ENCODE assay signal across 12 mouse cellular contexts in the genomic region with DNA sequence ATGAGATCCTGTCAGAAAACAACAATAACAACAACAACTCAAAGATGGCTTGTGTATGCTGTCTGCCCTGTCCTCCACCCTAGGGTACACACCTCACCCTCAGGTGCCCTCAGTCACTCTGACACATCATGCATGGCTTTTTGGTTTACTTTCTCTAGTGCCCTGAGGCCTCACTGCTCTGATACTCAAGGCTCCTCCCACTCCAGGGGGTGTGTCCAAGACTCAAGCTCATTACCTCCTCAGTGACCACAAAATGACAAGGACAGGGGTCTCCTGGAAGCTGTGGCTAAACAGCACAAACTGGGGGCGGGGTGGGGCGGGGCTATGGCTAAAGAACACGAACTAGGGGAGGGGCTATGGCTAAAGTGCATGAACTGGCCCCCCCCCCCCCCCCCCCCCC. TPM values are rescaled to one million over a fixed set of nuclear protein-coding genes. Genes with fewer than 3 reads are reported as not detected.
DNase-seq lines count a peak whose midpoint lies in the region; ATAC-seq and TF ChIP-seq lines count a peak whose summit lies in the region.
"Had no signal": no experiment of that assay in that cellular context is flagged by ENCODE, and none has a peak within 500 bp of the region (broad histone marks: within the 10 kb centered on the region; RNA-seq: fewer than 3 reads in every experiment).

No protein-coding gene starts in this region.

- no peak overlapping the region for H3K4me3 ChIP-seq in lung, postnatal 0 days (ENCODE audit: low read depth, low read length)
- no peak overlapping the region for H3K4me3 ChIP-seq in lung, adult 2 months (replicated peaks; ENCODE audit: extremely low read depth, low read depth, low read length)
- no peak overlapping the region for H3K4me3 ChIP-seq in liver, embryonic 12.5 days
- no peak overlapping the region for H3K4me3 ChIP-seq in hindbrain, embryonic 16.5 days (ENCODE audit: low read length)
- no peak overlapping the region for H3K4me3 ChIP-seq in limb, embryonic 10.5 days
- H3K4me3 ChIP-seq: embryonic facial prominence, embryonic 15.5 days had no signal

- no peaks in the 10 kb centered on the region for H3K27me3 ChIP-seq in lung, postnatal 0 days (replicated peaks; ENCODE audit: insufficient read depth, low read length)
- H3K27me3 ChIP-seq in liver, embryonic 12.5 days (replicated peaks) = no peaks in the 10 kb centered on the region
- no peaks in the 10 kb centered on the region for H3K27me3 ChIP-seq in hindbrain, embryonic 16.5 days (replicated peaks; ENCODE audit: control insufficient read depth, insufficient read depth, low read length)
- H3K27me3 ChIP-seq in limb, embryonic 10.5 days (ENCODE audit: low read depth, poor library complexity, severe bottlenecking) = no peaks in the 10 kb centered on the region
- H3K27me3 ChIP-seq: embryonic facial prominence, embryonic 15.5 days had no signal

- no peaks in the 10 kb centered on the region for H3K9me3 ChIP-seq in lung, postnatal 0 days (ENCODE audit: low read length)
- H3K9me3 ChIP-seq in liver, embryonic 12.5 days (replicated peaks) = no peaks in the 10 kb centered on the region
- no peaks in the 10 kb centered on the region for H3K9me3 ChIP-seq in hindbrain, embryonic 16.5 days (ENCODE audit: control insufficient read depth, low read length)
- no peaks in the 10 kb centered on the region for H3K9me3 ChIP-seq in limb, embryonic 10.5 days (replicated peaks)
- H3K9me3 ChIP-seq: embryonic facial prominence, embryonic 15.5 days had no signal

- DNase-seq in lung, postnatal 0 days (ENCODE audit: low spot score) = peak; percentile 49
- DNase-seq in lung, adult 2 months = no peak
- no peak for DNase-seq in neural tube, embryonic 10.5 days (ENCODE audit: extremely low spot score, low spot score)
- no peak for DNase-seq in limb, embryonic 10.5 days (ENCODE audit: low spot score)
- DNase-seq: cerebellum, postnatal 14 days; thymus, postnatal 14 days had no signal

- H3K4me1 ChIP-seq in lung, postnatal 0 days (ENCODE audit: insufficient read depth, low read depth, low read length) = peaks cover 6% of the 10 kb centered on the region; the same call in 1 of the 2 replicates
- H3K4me1 ChIP-seq in lung, adult 2 months (ENCODE audit: control insufficient read depth, insufficient read depth, low read length) = peaks cover 7% of the 10 kb centered on the region; the same call in 1 of the 2 replicates
- peaks cover 100% of the 10 kb centered on the region for H3K4me1 ChIP-seq in liver, embryonic 12.5 days
- peaks cover 17% of the 10 kb centered on the region for H3K4me1 ChIP-seq in hindbrain, embryonic 16.5 days (ENCODE audit: control insufficient read depth, insufficient read depth, low read depth, low read length)
- H3K4me1 ChIP-seq in limb, embryonic 10.5 days = peaks cover 40% of the 10 kb centered on the region
- H3K4me1 ChIP-seq: embryonic facial prominence, embryonic 15.5 days had no signal

- no peak overlapping the region for H3K9ac ChIP-seq in lung, postnatal 0 days (replicated peaks; ENCODE audit: low read depth)
- H3K9ac ChIP-seq in liver, embryonic 12.5 days = peak overlapping the region; percentile 61
- H3K9ac ChIP-seq in hindbrain, embryonic 16.5 days (ENCODE audit: low read depth, low read length) = no peak overlapping the region
- H3K9ac ChIP-seq: embryonic facial prominence, embryonic 15.5 days had no signal

- WGBS in lung, postnatal 0 days = 35% methylated on average over 3 of the region's 3 CpGs
- whole genome bisulfite sequencing in lung, adult 2 months = 38% methylated on average over 3 of the region's 3 CpGs
- WGBS in liver, embryonic 12.5 days (ENCODE audit: insufficient replicate concordance) = 7% methylated on average over 3 of the region's 3 CpGs
- WGBS in hindbrain, embryonic 16.5 days = 23% methylated on average over 3 of the region's 3 CpGs
- 41% methylated on average over 3 of the region's 3 CpGs for WGBS in limb, embryonic 10.5 days

- H3K4me2 ChIP-seq in lung, postnatal 0 days (replicated peaks; ENCODE audit: low read depth, low read length) = no peak overlapping the region
- H3K4me2 ChIP-seq in liver, embryonic 12.5 days = peak overlapping the region; percentile 97
- H3K4me2 ChIP-seq in hindbrain, embryonic 16.5 days (ENCODE audit: low read length) = no peak overlapping the region
- H3K4me2 ChIP-seq: embryonic facial prominence, embryonic 15.5 days had no signal

- peaks cover 5% of the 10 kb centered on the region; the same call in 1 of the 2 replicates for H3K36me3 ChIP-seq in lung, postnatal 0 days (ENCODE audit: insufficient read depth, low read length)
- peaks cover 98% of the 10 kb centered on the region for H3K36me3 ChIP-seq in liver, embryonic 12.5 days
- no peaks in the 10 kb centered on the region for H3K36me3 ChIP-seq in hindbrain, embryonic 16.5 days (ENCODE audit: control insufficient read depth, insufficient read depth, low read length)
- peaks cover 2% of the 10 kb centered on the region; the same call in 1 of the 2 replicates for H3K36me3 ChIP-seq in limb, embryonic 10.5 days
- H3K36me3 ChIP-seq: embryonic facial prominence, embryonic 15.5 days had no signal

- no peak for TF ChIP-seq CTCF in lung, postnatal 0 days (IDR thresholded peaks at IDR 0.05)
- no peak for TF ChIP-seq CTCF in lung, adult 2 months (IDR thresholded peaks at IDR 0.05; ENCODE audit: insufficient read depth, low read length)

- H3K27ac ChIP-seq in lung, postnatal 0 days (ENCODE audit: low read length) = no peak overlapping the region
- peak overlapping the region; percentile 97 for H3K27ac ChIP-seq in liver, embryonic 12.5 days
- no peak overlapping the region for H3K27ac ChIP-seq in hindbrain, embryonic 16.5 days (ENCODE audit: low read depth, low read length)
- no peak overlapping the region for H3K27ac ChIP-seq in limb, embryonic 10.5 days
- H3K27ac ChIP-seq: embryonic facial prominence, embryonic 15.5 days had no signal

- no peak for TF ChIP-seq POLR2A in lung, adult 2 months (IDR thresholded peaks at IDR 0.05; ENCODE audit: borderline replicate concordance, extremely low read depth, low read depth, low read length)

- TF ChIP-seq EP300 in lung, postnatal 0 days (IDR thresholded peaks at IDR 0.05) = no peak

- ATAC-seq in lung, postnatal 0 days = peak; percentile 40
- peak; percentile 54 for ATAC-seq in activated CD4-positive, CD25-positive, alpha-beta regulatory T cell, adult 4 months
- ATAC-seq in liver, embryonic 12.5 days = peak; percentile 47
- ATAC-seq in hindbrain, embryonic 16.5 days = no peak

RNA-seq across cellular contexts. Expression of gene Zfpm1, which starts 22.1 kb away (rescaled TPM):
- polyA plus RNA-seq in lung, postnatal 0 days (2015; fragmentation: Nextera tagmentation; extraction: Ambion mirVana) = 1.5 and 1.7 TPM in 2 replicates
- 32.0 and 38.4 TPM in 2 replicates for polyA plus RNA-seq in lung, adult 2 months (2012; rRNA removed)
- polyA plus RNA-seq in activated CD4-positive, CD25-positive, alpha-beta regulatory T cell, adult 4 months (2017; shearing (Covaris generic)) = 1 to 10 TPM; 1.7 to 2.2 TPM
- polyA plus RNA-seq in liver, embryonic 12.5 days (2016; fragmentation: Nextera tagmentation; extraction: Ambion mirVana) = 27.6 and 28.4 TPM in 2 replicates
- polyA plus RNA-seq in hindbrain, embryonic 16.5 days (2015; fragmentation: Nextera tagmentation; extraction: Ambion mirVana) = 0.75 and 1.2 TPM in 2 replicates
- polyA plus RNA-seq in limb, embryonic 10.5 days (2016; fragmentation: Nextera tagmentation; extraction: Ambion mirVana) = 1.3 and 1.5 TPM in 2 replicates

RNA-seq across cellular contexts. Expression of gene Trhr2, which starts 56.5 kb away (rescaled TPM):
- polyA plus RNA-seq in lung, postnatal 0 days (2015; fragmentation: Nextera tagmentation; extraction: Ambion mirVana) = not detected in 2 replicates
- polyA plus RNA-seq in lung, adult 2 months (2012; rRNA removed) = not detected in 2 replicates
- not detected for polyA plus RNA-seq in activated CD4-positive, CD25-positive, alpha-beta regulatory T cell, adult 4 months (2017; shearing (Covaris generic))
- polyA plus RNA-seq in liver, embryonic 12.5 days (2016; fragmentation: Nextera tagmentation; extraction: Ambion mirVana) = not detected in 2 replicates
- polyA plus RNA-seq in hindbrain, embryonic 16.5 days (2015; fragmentation: Nextera tagmentation; extraction: Ambion mirVana) = 0.39 and 0.60 TPM in 2 replicates
- not detected in 2 replicates for polyA plus RNA-seq in limb, embryonic 10.5 days (2016; fragmentation: Nextera tagmentation; extraction: Ambion mirVana)
- polyA plus RNA-seq: heart, embryonic 14.5 days; large intestine, adult 2 months had no signal
